Mouse (Mus musculus) ovary, postnatal 10 days (tissue): ENCODE data around the gene Zfp385b.
"Not testable (repeated sequence)": the region's sequence is repeated elsewhere in the genome, so short reads cannot be mapped to it uniquely, and the experiment has no call there.

ENCODE experiments used
- DNase-seq: peaks from one replicate; pipeline ENCODE4 v3.0.0; 2022; ENCODE audit warnings: low spot score

Gene Zfp385b

GRCm38 (mm10) chr2:77458431-77458830 is 361.0 kb downstream of the Zfp385b start:
- DNase-seq: no peak

GRCm38 (mm10) chr2:77457120-77457519 is 362.3 kb downstream of the Zfp385b start:
- no peak for DNase-seq

- no peak for DNase-seq
These were observed 362.8 kb downstream of the Zfp385b start for GRCm38 (mm10) chr2:77456602-77457001.

- no peak for DNase-seq
These were observed 365.0 kb downstream of the Zfp385b start for GRCm38 (mm10) chr2:77454341-77454937.

GRCm38 (mm10) chr2:77453786-77454185 is 365.7 kb downstream of the Zfp385b start:
- no peak for DNase-seq

GRCm38 (mm10) chr2:77450017-77450416 is 369.4 kb downstream of the Zfp385b start:
- not testable (repeated sequence) for DNase-seq

- DNase-seq: no peak
These were observed 370.4 kb downstream of the Zfp385b start for GRCm38 (mm10) chr2:77448951-77449480.

- DNase-seq: no peak
These were observed 375.2 kb downstream of the Zfp385b start for GRCm38 (mm10) chr2:77444282-77444681.

- no peak for DNase-seq
These were observed 378.8 kb downstream of the Zfp385b start for GRCm38 (mm10) chr2:77440591-77440990.

- no peak for DNase-seq
These were observed 383.1 kb downstream of the Zfp385b start for GRCm38 (mm10) chr2:77436241-77436759.

GRCm38 (mm10) chr2:77419476-77419875 is 400.0 kb downstream of the Zfp385b start:
- DNase-seq: no peak

- no peak for DNase-seq
These were observed 401.4 kb downstream of the Zfp385b start for GRCm38 (mm10) chr2:77418078-77418477.

GRCm38 (mm10) chr2:77412171-77412570 is 407.3 kb downstream of the Zfp385b start:
- no peak for DNase-seq

- no peak for DNase-seq
These were observed 407.8 kb downstream of the Zfp385b start for GRCm38 (mm10) chr2:77411612-77412011.

- no peak for DNase-seq
These were observed 409.8 kb downstream of the Zfp385b start for GRCm38 (mm10) chr2:77409521-77410135.

- no peak for DNase-seq
These were observed 410.5 kb downstream of the Zfp385b start for GRCm38 (mm10) chr2:77408972-77409371.

- no peak for DNase-seq
These were observed 417.1 kb downstream of the Zfp385b start for GRCm38 (mm10) chr2:77402329-77402728.

GRCm38 (mm10) chr2:77401438-77402235 is 417.8 kb downstream of the Zfp385b start:
- no peak for DNase-seq

GRCm38 (mm10) chr2:77393881-77394280 is 425.6 kb downstream of the Zfp385b start:
- no peak for DNase-seq

- no peak for DNase-seq
These were observed 431.3 kb downstream of the Zfp385b start for GRCm38 (mm10) chr2:77388186-77388585.

- no peak for DNase-seq
These were observed 432.9 kb downstream of the Zfp385b start for GRCm38 (mm10) chr2:77386515-77386914.

- DNase-seq: no peak
These were observed 436.7 kb downstream of the Zfp385b start for GRCm38 (mm10) chr2:77382766-77383165.

- no peak for DNase-seq
These were observed 439.5 kb downstream of the Zfp385b start for GRCm38 (mm10) chr2:77379907-77380306.
